ENCODE assay signal across 16 mouse cellular contexts in genomic region chr16:38670621-38671390, GRCm38 (mm10). TPM values are rescaled to one million over a fixed set of nuclear protein-coding genes. Genes with fewer than 3 reads are reported as not detected.
DNase-seq lines count a peak whose midpoint lies in the region; ATAC-seq lines count a peak whose summit lies in the region.
"Had no signal": no experiment of that assay in that cellular context is flagged by ENCODE, and none has a peak within 500 bp of the region (broad histone marks: within the 10 kb centered on the region; RNA-seq: fewer than 3 reads in every experiment).

No protein-coding gene starts in this region.

- H3K4me1 ChIP-seq in heart, embryonic 10.5 days, result peaks cover 65% of the 10 kb centered on the region
- H3K4me1 ChIP-seq in heart, embryonic 12.5 days (replicated peaks), result peaks cover 86% of the 10 kb centered on the region

- H3K36me3 ChIP-seq in heart, embryonic 10.5 days, result peaks cover 9% of the 10 kb centered on the region
- peaks cover 13% of the 10 kb centered on the region for H3K36me3 ChIP-seq in heart, embryonic 12.5 days

- intact Hi-C loops in left cerebral cortex, postnatal 4 days (cut with DNase I), result no loop called here
- intact Hi-C loops in left cerebral cortex, postnatal 10 days (cut with DNase I), result no loop called here

- no peaks in the 10 kb centered on the region; the same call in 1 of the 2 replicates for H3K9me3 ChIP-seq in heart, embryonic 10.5 days
- H3K9me3 ChIP-seq in heart, embryonic 12.5 days (replicated peaks), result no peaks in the 10 kb centered on the region

- H3K27me3 ChIP-seq in heart, embryonic 10.5 days (ENCODE audit: insufficient read depth, poor library complexity, severe bottlenecking), result no peaks in the 10 kb centered on the region
- no peaks in the 10 kb centered on the region for H3K27me3 ChIP-seq in heart, embryonic 12.5 days (replicated peaks)

- no peak for ATAC-seq in heart, embryonic 12.5 days (ENCODE audit: insufficient number of reproducible peaks, low FRiP score)

- H3K4me2 ChIP-seq in heart, embryonic 12.5 days, result no peak overlapping the region
- H3K4me2 ChIP-seq: liver, embryonic 11.5 days; lung, embryonic 14.5 days had no signal

- no peak overlapping the region for H3K9ac ChIP-seq in heart, embryonic 12.5 days
- H3K9ac ChIP-seq: lung, embryonic 14.5 days had no signal

- H3K4me3 ChIP-seq in heart, embryonic 10.5 days, result no peak overlapping the region
- H3K4me3 ChIP-seq in heart, embryonic 12.5 days, result no peak overlapping the region

- peak; percentile 78 to 83 for DNase-seq in cerebellum, postnatal 10 days
- no peak for DNase-seq in cerebellum, adult 8-10 months
- DNase-seq in heart, embryonic 10.5 days (ENCODE audit: low spot score), result peak; percentile 66
- peak; percentile 70 for DNase-seq in left cerebral cortex, postnatal 4 days
- DNase-seq in left cerebral cortex, postnatal 10 days (ENCODE audit: extremely low spot score in 1 of 2, low spot score in 2 of 2), result no peak
- DNase-seq in retina, adult 2 months (ENCODE audit: low read depth, low spot score), result peak; percentile 44
- no peak for DNase-seq in urinary bladder, postnatal 14 days (ENCODE audit: low spot score)
- DNase-seq: gastrocnemius, postnatal 25 days; kidney, adult 11 months; kidney, postnatal 36 days; lung, embryonic 14.5 days; thymus, postnatal 25 days had no signal

- 88% methylated on average over 12 of the region's 12 CpGs for WGBS in heart, embryonic 10.5 days
- WGBS in heart, embryonic 12.5 days, result 82% methylated on average over 12 of the region's 12 CpGs

- no peak overlapping the region for H3K27ac ChIP-seq in heart, embryonic 10.5 days
- H3K27ac ChIP-seq in heart, embryonic 12.5 days (ENCODE audit: poor library complexity, severe bottlenecking), result no peak overlapping the region
- H3K27ac ChIP-seq: macrophage; stomach, postnatal 0 days had no signal

RNA-seq across cellular contexts. Expression of gene Arhgap31, which starts 42.3 kb away (rescaled TPM):
- 27.7 and 37.4 TPM in 2 replicates for polyA plus RNA-seq in heart, embryonic 10.5 days (2016; fragmentation: Nextera tagmentation; extraction: Ambion mirVana)
- 43.1 and 47.7 TPM in 2 replicates for polyA plus RNA-seq in heart, embryonic 12.5 days (2016; fragmentation: Nextera tagmentation; extraction: Ambion mirVana)
- 10 to 100 TPM; 18.0 to 18.7 TPM for total RNA-seq in left cerebral cortex, postnatal 4 days (2021)
- 10 to 100 TPM; 17.7 to 18.9 TPM for total RNA-seq in left cerebral cortex, postnatal 10 days (2021)

Comparison
In these comparisons a context has a peak if more than half of its experiments do, and no peak if none do; other contexts are left out.
1. DNase-seq: peak in cerebellum, postnatal 10 days (2 of 2), heart, embryonic 10.5 days (single experiment), left cerebral cortex, postnatal 4 days (single experiment) and retina, adult 2 months (single experiment); none in cerebellum, adult 8-10 months (single experiment), left cerebral cortex, postnatal 10 days (0 of 2) and urinary bladder, postnatal 14 days (single experiment).